Mouse (Mus musculus) CH12.LX (cell line): ENCODE data around the gene Smyd3. TPM values are rescaled to one million over a fixed set of nuclear protein-coding genes. Genes with fewer than 3 reads are reported as not detected.

Experiments used
- DNase-seq: peaks from one replicate; pipeline ENCODE4 v3.0.0-alpha.2; 2013; ENCODE audit errors: extremely low read depth
- H3K27ac ChIP-seq: 2 replicates; pipeline ENCODE4 v1.5.1; 2012; ENCODE audit warnings: low read depth, mild to moderate bottlenecking, control low read depth, moderate library complexity; ENCODE audit not compliant: insufficient read depth
- H3K27me3 ChIP-seq: replicated peaks from 2 replicates; pipeline ENCODE3; 2012; ENCODE audit warnings: inconsistent platforms
- H3K36me3 ChIP-seq, 2 experiments: replicated peaks in 1 of 2; 2 replicates each; pipeline versions ENCODE3 to v1.6.1; 2012; ENCODE audit warnings: inconsistent platforms in 1 of 2, low read length in 1 of 2, mild to moderate bottlenecking in 1 of 2, mixed read lengths in 1 of 2, moderate library complexity in 1 of 2; ENCODE audit not compliant: control insufficient read depth in 1 of 2, insufficient read depth in 1 of 2
- H3K4me1 ChIP-seq, 2 experiments: 2 replicates each; pipeline ENCODE4 v1.6.1; 2012; ENCODE audit warnings: inconsistent platforms in 1 of 2, moderate library complexity in 1 of 2; ENCODE audit not compliant: insufficient read depth in 2 of 2, control insufficient read depth in 1 of 2
- H3K4me2 ChIP-seq: 2 replicates; pipeline ENCODE4 v1.6.1; 2012; ENCODE audit warnings: low read depth, mild to moderate bottlenecking, control low read depth; ENCODE audit not compliant: poor library complexity, insufficient read depth, severe bottlenecking
- H3K4me3 ChIP-seq, 3 experiments: fragments of 150-350 bp in 1 of 3; sonication (generic) in 1 of 3; replicated peaks in 1 of 3; 2 replicates each; pipeline versions ENCODE3 to v1.5.1; 2011 to 2012; ENCODE audit warnings: low read depth in 2 of 3, low read length in 2 of 3, mild to moderate bottlenecking in 2 of 3, moderate library complexity in 2 of 3, control low read depth in 1 of 3, improper control_type of control experiment in 1 of 3, inconsistent platforms in 1 of 3, mixed read lengths in 1 of 3; ENCODE audit not compliant: poor library complexity in 1 of 3
- H3K79me2 ChIP-seq: replicated peaks from 2 replicates; pipeline ENCODE4 v1.6.1; 2012; ENCODE audit warnings: mild to moderate bottlenecking, moderate library complexity; ENCODE audit not compliant: control insufficient read depth, poor library complexity, insufficient read depth, severe bottlenecking; ENCODE audit errors: extremely low read depth
- H3K9ac ChIP-seq: 2 replicates; pipeline ENCODE4 v1.6.1; 2012; ENCODE audit warnings: low read depth, mild to moderate bottlenecking, control low read depth, moderate library complexity; ENCODE audit not compliant: insufficient read depth
- H3K9me3 ChIP-seq: replicated peaks from 2 replicates; pipeline ENCODE3; 2012; ENCODE audit warnings: low read length, inconsistent platforms, mixed read lengths
- BHLHE40 ChIP-seq: IDR thresholded peaks from 2 replicates; pipeline ENCODE4 v1.6.1; 2011; ENCODE audit warnings: mild to moderate bottlenecking, low read depth, low read length, improper control_type of control experiment
- CHD2 ChIP-seq: IDR thresholded peaks from 2 replicates; pipeline ENCODE4 v1.6.1; 2011; ENCODE audit warnings: low read length, improper control_type of control experiment
- CTCF ChIP-seq, 2 experiments: IDR thresholded peaks in 1 of 2; conservative IDR thresholded peaks in 1 of 2; 2 replicates each; pipeline ENCODE4 v1.5.1; 2011 to 2012; ENCODE audit warnings: low read depth in 2 of 2, low read length in 2 of 2, improper control_type of control experiment in 1 of 2, inconsistent platforms in 1 of 2, mild to moderate bottlenecking in 1 of 2, moderate library complexity in 1 of 2
- GABPA ChIP-seq: IDR thresholded peaks from 2 replicates; pipeline ENCODE4 v1.6.1; 2012; ENCODE audit warnings: low read depth, low read length, improper control_type of control experiment, inconsistent platforms; ENCODE audit not compliant: insufficient replicate concordance
- KAT2A ChIP-seq: IDR thresholded peaks from 2 replicates; pipeline ENCODE4 v1.6.1; 2012; ENCODE audit warnings: low read length, improper control_type of control experiment, inconsistent platforms; ENCODE audit not compliant: insufficient replicate concordance
- MAFK ChIP-seq: IDR thresholded peaks from 2 replicates; pipeline ENCODE4 v1.6.1; 2011; ENCODE audit warnings: low read length, improper control_type of control experiment; ENCODE audit not compliant: insufficient replicate concordance
- MAZ ChIP-seq: IDR thresholded peaks from 2 replicates; pipeline ENCODE4 v1.6.1; 2012; ENCODE audit warnings: low read depth, mild to moderate bottlenecking, inconsistent platforms, low read length, improper control_type of control experiment, moderate library complexity
- MEF2A ChIP-seq: IDR thresholded peaks from 2 replicates; pipeline ENCODE4 v1.6.1; 2014; ENCODE audit warnings: low read depth, mild to moderate bottlenecking, inconsistent platforms, low read length, improper control_type of control experiment, borderline replicate concordance
- POLR2A ChIP-seq: IDR thresholded peaks from 2 replicates; pipeline ENCODE4 v1.6.1; 2011; ENCODE audit warnings: low read depth, mild to moderate bottlenecking, improper control_type of control experiment, low read length
- POLR2AphosphoS2 ChIP-seq: IDR thresholded peaks from 2 replicates; pipeline ENCODE4 v1.6.1; 2011; ENCODE audit warnings: low read depth, low read length, improper control_type of control experiment
- RCOR1 ChIP-seq: conservative IDR thresholded peaks from 2 replicates; pipeline ENCODE4 v1.6.1; 2012; ENCODE audit warnings: low read depth, mild to moderate bottlenecking, inconsistent platforms, low read length, improper control_type of control experiment
- TBP ChIP-seq: conservative IDR thresholded peaks from 2 replicates; pipeline ENCODE4 v1.6.1; 2011; ENCODE audit warnings: low read depth, low read length, improper control_type of control experiment
- USF2 ChIP-seq: conservative IDR thresholded peaks from 2 replicates; pipeline ENCODE4 v1.6.1; 2011; ENCODE audit warnings: low read depth, low read length, improper control_type of control experiment
- ZC3H11A ChIP-seq: IDR thresholded peaks from 2 replicates; pipeline ENCODE4 v1.6.1; 2012; ENCODE audit warnings: low read depth, mild to moderate bottlenecking, inconsistent platforms, low read length, improper control_type of control experiment
- ZKSCAN1 ChIP-seq: IDR thresholded peaks from 2 replicates; pipeline ENCODE4 v1.6.1; 2012; ENCODE audit warnings: low read depth, inconsistent platforms, low read length, improper control_type of control experiment, borderline replicate concordance
- dilution Hi-C: fragments of 300-500 bp; cut with MboI; formaldehyde crosslinking; loops from 2 replicates; pipeline ENCODE4 v1.14.3; 2020; ENCODE audit warnings: low sequenced_read_pairs; ENCODE audit not compliant: extremely low pct_unique_long_range_greater_than_20kb, extremely low pct_ligation_motif_present
- in situ Hi-C: fragments of 300-500 bp; cut with MboI; formaldehyde crosslinking; loops from 3 replicates; pipeline ENCODE4 v1.14.3; 2019; ENCODE audit warnings: low sequenced_read_pairs, low pct_ligation_motif_present, low pct_unique_long_range_greater_than_20kb, mixed read lengths
- polyA plus RNA-seq: library from polyadenylated mRNA; unstranded; fragments of >175 nt; gene quantifications from 2 replicates; pipeline ENCODE4 v1.2.1, GENCODE M21; 2012; ENCODE audit warnings: low read depth; ENCODE audit not compliant: insufficient read length
- total RNA-seq, 2 experiments: library from RNA; depleted of rRNA; stranded (reverse); fragments of 300-350 nt in 1 of 2; fragments of >200 nt in 1 of 2; gene quantifications; 2 replicates each; pipeline ENCODE4 v1.2.3; 2012 to 2014

Smyd3 gene
- total and polyA plus RNA-seq, 3 experiments, result 11.4 to 12.5 (median 11.8) TPM

GRCm38 (mm10) chr1:179446127-179446844 is 71.6 kb downstream of the Smyd3 start:
- no peak overlapping the region for H3K4me3 ChIP-seq
- TF ChIP-seq RCOR1 (no peak), ZKSCAN1 (no peak), POLR2A (no peak), MAZ (no peak)
- TF ChIP-seq, all 38 proteins: peak for 0
- Histone ChIP-seq H3K9me3 (no peaks in the 10 kb centered on the region), H3K27me3 (no peaks in the 10 kb centered on the region), H3K36me3 (peaks cover 0 to 15% of the 10 kb centered on the region in 2 experiments), H3K4me2 (no peak overlapping the region), H3K27ac (no peak overlapping the region), H3K9ac (no peak overlapping the region), H3K4me1 (no peaks in the 10 kb centered on the region), H3K79me2 (no peaks in the 10 kb centered on the region)
- in situ Hi-C loops, result no loop called here
- no peak for DNase-seq
- dilution Hi-C loops, result no loop called here

GRCm38 (mm10) chr1:179443835-179444234 is 74.0 kb downstream of the Smyd3 start:
- no peaks in the 10 kb centered on the region for H3K4me1 ChIP-seq
- no peak overlapping the region for H3K4me2 ChIP-seq
- H3K9me3 ChIP-seq, result no peaks in the 10 kb centered on the region
- no peaks in the 10 kb centered on the region for H3K79me2 ChIP-seq
- in situ Hi-C loops, result no loop called here
- no peak for DNase-seq
- no peak overlapping the region for H3K27ac ChIP-seq
- TF ChIP-seq BHLHE40 (no peak), CTCF (conservative IDR thresholded peaks at IDR 0.05 in 1 of 2, IDR thresholded peaks at IDR 0.05 in 1 of 2; ENCODE audit: low read depth in 2 of 2, low read length in 2 of 2) (no peak), MAFK (no peak), MEF2A (no peak), KAT2A (no peak), CHD2 (no peak), USF2 (no peak), POLR2AphosphoS2 (no peak), ZC3H11A (no peak), GABPA (no peak), TBP (no peak)
- H3K9ac ChIP-seq, result no peak overlapping the region
- dilution Hi-C loops, result no loop called here
- H3K4me3 ChIP-seq, result no peak overlapping the region
- no peaks in the 10 kb centered on the region for H3K27me3 ChIP-seq
- peaks cover 0 to 15% of the 10 kb centered on the region in 2 experiments for H3K36me3 ChIP-seq
